Mouse (Mus musculus) C2C12 (cell line): ENCODE data around the gene Bcl2. TPM values are rescaled to one million over a fixed set of nuclear protein-coding genes. Genes with fewer than 3 reads are reported as not detected.

ENCODE experiments used
- H3K27me3 ChIP-seq: one replicate; pipeline ENCODE4 v1.6.1; 2011; ENCODE audit not compliant: control insufficient read depth, insufficient read depth, insufficient read length
- H3K36me3 ChIP-seq: one replicate; pipeline ENCODE4 v1.6.1; 2011; ENCODE audit not compliant: control insufficient read depth, insufficient read depth
- H3K4me3 ChIP-seq: one replicate; pipeline ENCODE4 v1.5.1; 2011; ENCODE audit warnings: mild to moderate bottlenecking, control low read depth; ENCODE audit not compliant: poor library complexity, insufficient read depth, severe bottlenecking
- H3K79me2 ChIP-seq: one replicate; pipeline ENCODE4 v1.6.1; 2011; ENCODE audit not compliant: control insufficient read depth, insufficient read depth
- H3K79me3 ChIP-seq: one replicate; pipeline ENCODE4 v1.6.1; 2011; ENCODE audit warnings: low read depth, control low read depth
- H3ac ChIP-seq: one replicate; pipeline ENCODE3; 2011; ENCODE audit warnings: low read depth; ENCODE audit not compliant: control insufficient read depth, insufficient read length
- CEBPB ChIP-seq: IDR thresholded peaks from one replicate; pipeline ENCODE4 v1.6.1; 2011; ENCODE audit warnings: low read depth, mild to moderate bottlenecking, control low read depth, moderate library complexity
- CTCF ChIP-seq: IDR thresholded peaks from one replicate; pipeline ENCODE4 v1.5.1; 2011; ENCODE audit not compliant: control insufficient read depth, insufficient read depth, insufficient read length
- FOSL1 ChIP-seq: IDR thresholded peaks from one replicate; pipeline ENCODE4 v1.8.0; 2011; ENCODE audit warnings: mild to moderate bottlenecking, low read length; ENCODE audit not compliant: poor library complexity, insufficient read depth, severe bottlenecking
- MAX ChIP-seq: IDR thresholded peaks from one replicate; pipeline ENCODE4 v1.6.1; 2011; ENCODE audit warnings: mild to moderate bottlenecking, control low read depth
- MYOD1 ChIP-seq: IDR thresholded peaks from one replicate; pipeline ENCODE4 v1.6.1; 2011; ENCODE audit warnings: low read depth; ENCODE audit not compliant: control insufficient read depth, insufficient read length
- MYOG ChIP-seq: IDR thresholded peaks from one replicate; pipeline ENCODE4 v1.6.1; 2011; ENCODE audit not compliant: control insufficient read depth, insufficient read length; ENCODE audit errors: extremely low read depth
- USF1 ChIP-seq: IDR thresholded peaks from one replicate; pipeline ENCODE4 v1.6.1; 2011; ENCODE audit warnings: low read depth, mild to moderate bottlenecking, control low read depth, moderate library complexity
- polyA plus RNA-seq: library from polyadenylated mRNA; unstranded; fragments of >200 nt; fragmentation: generic; extraction: Trizol; gene quantifications from one replicate; pipeline ENCODE4 v1.2.1, GENCODE M21; 2012; ENCODE audit warnings: missing spikeins

The Bcl2 gene
- polyA plus RNA-seq, 1 experiment = 1.8 TPM

GRCm38 (mm10) chr1:106561085-106561760 is 152.9 kb downstream of the Bcl2 start:
- Histone ChIP-seq H3K79me3 (no peaks in the 10 kb centered on the region), H3ac (no peak overlapping the region), H3K36me3 (no peaks in the 10 kb centered on the region), H3K79me2 (no peaks in the 10 kb centered on the region), H3K4me3 (no peak overlapping the region), H3K27me3 (no peaks in the 10 kb centered on the region)
- TF ChIP-seq CTCF (no peak), CEBPB (no peak), MAX (no peak), MYOD1 (no peak), MYOG (no peak), FOSL1 (no peak), USF1 (no peak)

DNA sequence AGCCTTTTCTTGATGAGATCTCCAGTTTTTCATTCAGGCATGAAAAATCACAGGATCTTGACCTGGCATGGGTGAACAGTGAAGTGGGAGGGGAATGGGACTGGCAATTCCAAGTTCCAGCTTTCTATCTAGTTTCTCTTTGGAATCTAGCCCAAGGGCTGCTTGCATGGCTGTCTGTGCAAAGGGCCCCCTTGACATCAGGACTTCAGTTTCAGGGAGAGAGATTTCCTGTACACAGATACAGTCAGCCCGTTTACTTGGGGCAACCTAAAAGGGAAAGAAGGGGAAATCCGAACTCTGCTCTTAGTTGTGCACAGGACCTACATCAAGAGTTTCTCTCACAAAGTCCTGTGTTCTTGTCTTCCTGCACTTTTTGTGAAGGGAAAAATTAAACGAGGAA is 154.0 kb downstream of the Bcl2 start:
- Histone ChIP-seq H3K79me3 (no peaks in the 10 kb centered on the region), H3ac (no peak overlapping the region), H3K36me3 (no peaks in the 10 kb centered on the region), H3K4me3 (no peak overlapping the region), H3K27me3 (no peaks in the 10 kb centered on the region), H3K79me2 (no peaks in the 10 kb centered on the region)
- TF ChIP-seq MAX (no peak), MYOD1 (no peak), MYOG (no peak), CEBPB (no peak), CTCF (no peak), USF1 (no peak), FOSL1 (no peak)

DNA sequence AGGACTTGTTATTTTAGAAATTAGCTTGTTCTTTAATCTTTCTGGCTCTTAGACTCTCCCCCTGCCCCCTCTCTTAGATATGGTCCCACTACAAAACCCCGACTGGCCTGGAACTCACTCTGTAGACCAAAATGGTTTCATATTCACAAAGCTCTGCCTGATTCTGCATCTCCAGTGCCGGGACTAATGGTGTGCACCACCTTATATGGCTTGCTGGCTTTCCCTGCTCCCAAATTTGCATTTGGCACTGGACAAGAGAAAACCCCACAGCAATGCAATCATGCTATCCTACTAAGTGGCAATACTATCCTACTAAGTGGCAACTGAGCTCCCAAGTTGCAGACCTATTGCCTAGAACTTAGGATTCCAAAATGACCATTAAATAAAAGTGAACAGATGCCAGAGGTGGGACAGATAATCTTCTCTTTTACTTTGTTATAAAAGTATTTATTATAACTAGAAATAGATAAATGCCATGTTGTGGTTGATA is 154.9 kb downstream of the Bcl2 start:
- Histone ChIP-seq H3K4me3 (no peak overlapping the region), H3K27me3 (no peaks in the 10 kb centered on the region), H3K36me3 (no peaks in the 10 kb centered on the region), H3K79me2 (no peaks in the 10 kb centered on the region), H3K79me3 (no peaks in the 10 kb centered on the region), H3ac (no peak overlapping the region)
- TF ChIP-seq FOSL1 (no peak), MAX (no peak)

DNA sequence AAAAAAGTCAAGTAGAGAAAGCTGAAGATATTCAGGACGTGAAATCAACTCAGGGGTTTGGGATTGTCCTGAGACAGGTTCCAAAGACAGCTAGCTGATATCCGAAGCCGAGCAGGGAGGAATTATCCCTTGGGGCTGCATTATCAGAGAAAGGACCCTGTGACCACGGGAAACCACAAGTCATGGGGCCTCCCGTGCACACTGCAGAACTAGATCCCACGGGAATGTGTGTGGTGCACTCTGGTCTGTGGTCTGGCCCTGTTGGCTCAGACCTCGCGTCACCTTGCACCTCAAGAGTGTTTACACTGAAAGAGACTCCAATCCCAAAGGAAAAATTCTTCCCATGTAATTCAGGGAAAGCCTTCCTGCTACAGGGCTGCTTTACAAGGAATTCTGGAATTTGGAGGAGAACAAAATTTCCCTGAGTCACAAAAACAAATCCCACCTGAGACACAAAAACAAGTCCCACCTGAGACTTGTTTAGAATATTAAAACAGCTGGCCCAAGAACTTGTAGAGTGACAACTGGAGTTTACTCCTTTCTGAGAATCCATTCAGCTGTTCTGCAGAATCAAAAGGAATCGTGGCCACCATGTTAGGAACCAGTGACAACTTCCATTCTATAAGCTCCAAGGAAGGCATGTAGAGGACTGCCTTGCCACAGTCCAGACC is 158.4 kb downstream of the Bcl2 start:
- H3K36me3 ChIP-seq = no peaks in the 10 kb centered on the region
- no peaks in the 10 kb centered on the region for H3K79me3 ChIP-seq
- no peaks in the 10 kb centered on the region for H3K79me2 ChIP-seq
- TF ChIP-seq CTCF = no peak
- no peak for TF ChIP-seq CEBPB
- no peak for TF ChIP-seq MAX
- no peak for TF ChIP-seq FOSL1
- no peak for TF ChIP-seq USF1
- TF ChIP-seq MYOG = no peak
- no peak for TF ChIP-seq MYOD1
- H3ac ChIP-seq = no peak overlapping the region
- H3K27me3 ChIP-seq = no peaks in the 10 kb centered on the region
- H3K4me3 ChIP-seq = no peak overlapping the region

DNA sequence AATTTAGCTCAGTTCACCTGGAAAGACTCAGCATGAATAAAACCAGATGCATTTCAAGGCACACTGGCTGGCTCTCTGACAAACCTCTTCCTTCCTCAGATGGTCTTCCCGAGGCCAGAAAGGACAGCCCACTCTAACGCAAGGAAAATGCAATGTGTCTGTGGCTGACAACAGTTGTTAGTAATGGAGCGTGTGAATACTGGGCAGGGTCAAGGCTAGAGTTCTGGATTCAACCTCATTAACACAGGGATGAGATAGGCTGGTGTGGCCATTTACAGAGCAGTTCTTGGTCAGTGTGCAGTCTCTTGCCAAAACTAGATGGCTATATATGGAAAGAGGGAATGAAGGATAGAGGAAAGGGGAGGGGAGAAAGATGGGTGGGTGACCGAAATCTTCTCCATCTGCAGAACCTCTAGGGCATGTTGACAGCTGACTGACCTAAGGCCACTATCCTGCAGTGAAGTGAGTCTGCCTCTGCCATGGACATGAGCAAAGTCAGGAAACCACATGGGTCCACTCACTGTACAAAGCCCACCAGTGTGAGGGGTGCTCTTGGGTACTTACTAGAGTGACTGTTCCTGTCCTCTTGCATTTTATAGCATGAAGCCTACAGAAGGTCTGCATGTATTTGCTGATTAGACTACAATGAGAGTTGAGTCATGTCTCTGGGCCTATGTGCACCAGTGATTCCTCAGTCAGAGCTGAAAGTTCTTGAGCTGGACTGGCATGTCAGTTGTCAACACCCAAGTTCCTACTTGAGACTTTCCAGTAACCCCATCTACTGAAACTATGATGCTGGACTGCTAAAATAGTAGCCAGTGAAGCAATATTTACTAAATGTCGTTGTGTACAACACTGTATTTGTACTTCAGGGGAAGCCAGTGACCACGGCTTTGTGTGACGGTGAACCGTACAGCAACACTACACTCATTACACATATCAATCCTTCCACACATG is 159.9 kb downstream of the Bcl2 start:
- Histone ChIP-seq H3K27me3 (no peaks in the 10 kb centered on the region), H3K79me3 (no peaks in the 10 kb centered on the region), H3K4me3 (no peak overlapping the region), H3K79me2 (no peaks in the 10 kb centered on the region), H3ac (no peak overlapping the region), H3K36me3 (no peaks in the 10 kb centered on the region)
- TF ChIP-seq CEBPB = no peak
- no peak for TF ChIP-seq FOSL1
- no peak for TF ChIP-seq USF1
- no peak for TF ChIP-seq MYOD1
- no peak for TF ChIP-seq MYOG
- no peak for TF ChIP-seq CTCF
- no peak for TF ChIP-seq MAX
